Mouse (Mus musculus): ENCODE results near the gene Gm7029. TPM values are rescaled to one million over a fixed set of nuclear protein-coding genes. Genes with fewer than 3 reads are reported as not detected.
"Not testable (repeated sequence)": the region's sequence is repeated elsewhere in the genome, so short reads cannot be mapped to it uniquely, and the experiment has no call there.

Gm7029 gene
- polyA plus RNA-seq, 1 experiment from 2014 or later: not detected

GRCm38 (mm10) chr17:33903911-33904651 is 30.4 kb downstream of the Gm7029 start:
- H3K27me3 ChIP-seq; H3K4me2 ChIP-seq; ATAC-seq (ENCODE audit: insufficient read depth); H3K36me3 ChIP-seq (replicated peaks); H3K9me3 ChIP-seq (replicated peaks); H3K4me3 ChIP-seq (replicated peaks); H3K9ac ChIP-seq: not testable (repeated sequence)
- 58% methylated on average over 6 of the region's 6 CpGs for WGBS (ENCODE audit: insufficient replicate concordance)
- peaks cover 75% of the 10 kb centered on the region for H3K4me1 ChIP-seq (replicated peaks)
- peak overlapping the region; percentile 67; the same call in 1 of the 2 replicates for H3K27ac ChIP-seq (replicated peaks)

GRCm38 (mm10) chr17:33904835-33905234 is 31.2 kb downstream of the Gm7029 start, which contains the start of gene Platr17:
Gene Platr17, plus strand, starts transcription at chr17:33905135.
- not testable (repeated sequence) for H3K4me2 ChIP-seq; H3K27me3 ChIP-seq; H3K4me3 ChIP-seq (replicated peaks); H3K9me3 ChIP-seq (replicated peaks); H3K36me3 ChIP-seq (replicated peaks); ATAC-seq (ENCODE audit: insufficient read depth); H3K9ac ChIP-seq
- peaks cover 72% of the 10 kb centered on the region for H3K4me1 ChIP-seq (replicated peaks)
- WGBS (ENCODE audit: insufficient replicate concordance): 36% methylated on average over 4 of the region's 4 CpGs
- H3K27ac ChIP-seq (replicated peaks): peak within 1 kb of the TSS; percentile 67; the same call in 1 of the 2 replicates

DNA sequence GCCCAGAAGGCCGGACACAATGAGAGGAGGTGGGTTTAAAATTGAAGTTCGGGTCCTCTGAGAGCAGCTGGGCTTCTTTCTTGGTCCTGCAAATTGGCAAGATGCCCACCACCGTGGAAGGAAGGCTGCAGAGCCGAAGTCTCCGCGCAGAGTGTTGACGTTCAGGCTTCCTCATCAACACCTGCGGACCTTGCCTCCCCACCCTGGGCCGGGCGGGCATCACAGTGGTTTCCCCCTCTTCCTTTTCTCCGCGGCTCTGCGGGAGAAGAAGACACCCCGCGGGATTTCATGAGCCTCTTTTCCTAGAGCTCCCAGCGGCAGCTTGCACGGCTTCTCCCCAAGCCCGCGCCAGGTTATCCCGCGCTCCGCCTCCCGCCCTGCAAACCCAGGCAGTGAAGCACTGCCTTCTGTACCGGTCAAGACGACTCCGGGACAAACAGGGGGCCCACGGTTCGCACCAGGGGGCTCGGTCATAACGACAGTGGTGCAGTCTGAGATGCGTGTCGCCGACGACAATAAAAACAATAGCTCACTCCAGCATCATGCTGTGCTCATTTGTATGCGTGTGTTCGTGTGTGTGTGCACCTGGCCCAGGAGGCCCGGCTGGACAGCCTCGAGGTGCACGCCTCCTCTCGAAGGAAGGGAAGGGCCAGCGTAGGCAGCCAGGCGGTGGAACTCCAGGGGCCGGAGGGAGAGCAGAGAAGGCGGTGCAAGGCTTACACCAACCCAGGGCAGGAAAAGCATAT is 34.9 kb downstream of the Gm7029 start:
- Histone ChIP-seq H3K4me3 (replicated peaks) (peak overlapping the region; percentile 85), H3K4me1 (replicated peaks) (peaks cover 62% of the 10 kb centered on the region), H3K9me3 (replicated peaks) (no peaks in the 10 kb centered on the region), H3K27ac (replicated peaks) (peak overlapping the region; percentile 93), H3K36me3 (replicated peaks) (peaks cover 28% of the 10 kb centered on the region), H3K4me2 (peak overlapping the region; percentile 100), H3K27me3 (no peaks in the 10 kb centered on the region), H3K9ac (peak overlapping the region; percentile 89)
- under 1% methylated on average over 43 of the region's 44 CpGs for WGBS (ENCODE audit: insufficient replicate concordance)
- peak; percentile 58 for ATAC-seq (ENCODE audit: insufficient read depth)

DNA sequence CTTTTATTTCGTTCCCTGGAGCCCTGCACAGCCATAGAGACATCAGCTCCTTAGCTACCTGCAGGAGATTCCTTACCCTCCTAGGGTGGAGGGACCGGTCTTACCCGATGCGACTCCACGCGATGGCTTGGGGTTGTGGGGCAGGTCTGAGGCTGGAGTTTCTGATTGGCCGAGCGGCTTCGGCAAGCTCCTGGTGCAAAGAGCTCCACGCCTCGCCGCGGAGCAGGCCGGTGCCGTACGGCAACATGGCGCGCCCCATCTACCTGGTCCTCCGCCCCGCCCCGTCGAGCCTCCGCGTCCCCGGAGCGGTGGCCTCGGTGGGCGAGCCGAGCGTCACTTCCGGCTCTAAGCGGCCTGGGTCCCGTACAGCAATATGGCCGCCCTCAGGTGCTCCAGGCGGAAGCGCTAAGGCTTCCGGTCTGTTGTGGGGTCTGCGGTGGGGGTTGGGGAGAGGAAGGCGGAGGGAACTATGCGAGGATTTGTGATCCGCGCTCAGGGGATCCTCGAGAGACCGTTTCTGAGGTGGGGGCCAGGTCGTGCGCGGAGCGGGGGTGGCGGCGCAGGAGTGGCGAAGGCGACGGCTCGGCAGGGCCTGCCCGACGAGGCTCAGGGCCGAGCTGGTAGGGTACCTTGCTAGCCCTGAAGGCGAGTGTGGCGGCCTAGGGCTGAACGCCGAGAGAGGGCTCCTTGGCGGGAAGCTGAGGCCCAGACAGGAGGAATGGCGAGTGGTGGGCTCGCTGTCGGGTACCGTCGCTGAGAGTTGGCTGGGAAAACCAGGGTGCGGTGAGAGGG is 35.6 kb downstream of the Gm7029 start, which contains the start of gene Daxx:
Gene Daxx, plus strand, starts transcription at position 338 of the 792 bp plus-strand sequence.
- Histone ChIP-seq H3K27me3 (no peaks in the 10 kb centered on the region), H3K4me1 (replicated peaks) (peaks cover 60% of the 10 kb centered on the region), H3K27ac (replicated peaks) (peak within 1 kb of the TSS; percentile 93), H3K4me3 (replicated peaks) (peak within 1 kb of the TSS; percentile 85), H3K9ac (peak within 1 kb of the TSS; percentile 89), H3K36me3 (replicated peaks) (peaks cover 36% of the 10 kb centered on the region), H3K9me3 (replicated peaks) (no peaks in the 10 kb centered on the region), H3K4me2 (peak within 1 kb of the TSS; percentile 100)
- WGBS (ENCODE audit: insufficient replicate concordance): under 1% methylated on average over 68 of the region's 68 CpGs
- peak; percentile 94 for ATAC-seq (ENCODE audit: insufficient read depth)

GRCm38 (mm10) chr17:33909869-33910250 is 36.2 kb downstream of the Gm7029 start:
- WGBS (ENCODE audit: insufficient replicate concordance): under 1% methylated on average over 14 of the region's 14 CpGs
- H3K27me3 ChIP-seq: no peaks in the 10 kb centered on the region
- peaks cover 42% of the 10 kb centered on the region for H3K36me3 ChIP-seq (replicated peaks)
- peaks cover 63% of the 10 kb centered on the region for H3K4me1 ChIP-seq (replicated peaks)
- no peak for ATAC-seq (ENCODE audit: insufficient read depth)
- H3K9me3 ChIP-seq (replicated peaks): no peaks in the 10 kb centered on the region
- H3K9ac ChIP-seq: peak overlapping the region; percentile 89
- H3K4me3 ChIP-seq (replicated peaks): peak overlapping the region; percentile 85
- H3K4me2 ChIP-seq: peak overlapping the region; percentile 100
- peak overlapping the region; percentile 93 for H3K27ac ChIP-seq (replicated peaks)

DNA sequence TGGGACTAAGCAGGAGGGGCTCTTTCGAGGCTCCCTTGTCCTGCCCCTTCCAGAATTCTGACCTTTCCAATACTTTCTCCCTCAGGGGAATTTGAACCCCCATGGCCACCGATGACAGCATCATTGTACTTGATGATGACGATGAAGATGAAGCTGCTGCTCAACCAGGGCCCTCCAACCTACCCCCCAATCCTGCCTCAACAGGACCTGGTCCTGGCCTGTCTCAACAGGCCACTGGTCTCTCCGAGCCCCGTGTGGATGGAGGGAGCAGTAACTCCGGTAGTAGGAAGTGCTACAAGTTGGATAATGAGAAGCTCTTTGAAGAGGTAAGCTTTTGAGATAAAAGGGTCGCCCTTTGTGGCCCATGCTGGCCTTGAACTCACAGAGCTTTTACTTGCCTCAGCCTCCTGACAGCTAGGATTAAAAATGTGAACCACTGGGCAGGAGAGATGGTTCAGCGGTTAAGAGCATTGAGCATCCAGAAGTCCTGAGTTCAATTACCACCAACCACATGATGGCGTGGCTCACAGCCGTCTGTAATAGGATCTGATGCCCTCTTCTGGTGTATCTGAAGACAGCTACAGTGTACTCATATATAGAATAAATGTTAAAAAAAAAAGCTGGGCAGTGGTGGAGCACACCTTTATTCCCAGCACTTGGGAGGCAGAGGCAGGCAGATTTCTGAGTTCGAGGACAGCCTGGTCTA is 36.9 kb downstream of the Gm7029 start:
- no peaks in the 10 kb centered on the region for H3K9me3 ChIP-seq (replicated peaks)
- peaks cover 46% of the 10 kb centered on the region for H3K36me3 ChIP-seq (replicated peaks)
- H3K4me2 ChIP-seq: peak overlapping the region; percentile 100
- peak overlapping the region; percentile 89 for H3K9ac ChIP-seq
- peak overlapping the region; percentile 85 for H3K4me3 ChIP-seq (replicated peaks)
- H3K27me3 ChIP-seq: no peaks in the 10 kb centered on the region
- H3K27ac ChIP-seq (replicated peaks): peak overlapping the region; percentile 93
- peaks cover 68% of the 10 kb centered on the region for H3K4me1 ChIP-seq (replicated peaks)
- ATAC-seq (ENCODE audit: insufficient read depth): no peak
- WGBS (ENCODE audit: insufficient replicate concordance): 36% methylated on average over 11 of the region's 11 CpGs

DNA sequence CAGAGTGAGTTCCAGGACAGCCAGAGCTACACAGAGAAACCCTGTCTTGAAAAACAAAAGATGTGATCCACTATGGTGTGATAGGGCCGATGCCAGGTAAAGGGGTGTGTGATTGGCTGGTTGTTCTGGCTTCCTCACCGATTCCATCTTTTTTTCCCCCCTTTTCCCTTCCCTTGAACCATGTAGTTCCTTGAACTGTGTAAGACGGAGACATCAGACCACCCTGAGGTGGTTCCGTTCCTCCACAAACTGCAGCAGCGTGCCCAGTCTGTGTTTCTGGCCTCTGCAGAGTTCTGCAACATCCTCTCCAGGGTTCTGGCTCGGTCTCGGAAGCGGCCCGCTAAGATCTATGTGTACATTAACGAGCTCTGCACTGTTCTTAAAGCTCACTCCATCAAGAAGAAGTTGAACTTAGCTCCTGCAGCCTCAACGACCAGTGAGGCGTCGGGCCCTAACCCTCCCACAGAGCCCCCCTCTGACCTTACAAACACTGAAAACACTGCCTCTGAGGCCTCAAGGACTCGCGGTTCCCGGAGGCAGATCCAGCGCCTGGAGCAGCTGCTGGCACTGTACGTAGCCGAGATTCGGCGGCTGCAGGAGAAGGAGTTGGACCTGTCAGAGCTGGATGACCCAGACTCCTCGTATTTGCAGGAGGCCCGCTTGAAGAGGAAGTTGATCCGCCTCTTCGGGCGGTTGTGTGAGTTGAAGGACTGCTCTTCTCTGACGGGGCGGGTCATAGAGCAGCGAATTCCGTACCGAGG is 37.6 kb downstream of the Gm7029 start:
- no peak overlapping the region for H3K9ac ChIP-seq
- no peak for ATAC-seq (ENCODE audit: insufficient read depth)
- H3K4me2 ChIP-seq: no peak overlapping the region
- 88% methylated on average over 31 of the region's 31 CpGs for whole genome bisulfite sequencing (ENCODE audit: insufficient replicate concordance)
- peaks cover 46% of the 10 kb centered on the region for H3K36me3 ChIP-seq (replicated peaks)
- H3K27me3 ChIP-seq: no peaks in the 10 kb centered on the region
- H3K27ac ChIP-seq (replicated peaks): no peak overlapping the region
- no peaks in the 10 kb centered on the region for H3K9me3 ChIP-seq (replicated peaks)
- peaks cover 69% of the 10 kb centered on the region for H3K4me1 ChIP-seq (replicated peaks)
- no peak overlapping the region for H3K4me3 ChIP-seq (replicated peaks)

DNA sequence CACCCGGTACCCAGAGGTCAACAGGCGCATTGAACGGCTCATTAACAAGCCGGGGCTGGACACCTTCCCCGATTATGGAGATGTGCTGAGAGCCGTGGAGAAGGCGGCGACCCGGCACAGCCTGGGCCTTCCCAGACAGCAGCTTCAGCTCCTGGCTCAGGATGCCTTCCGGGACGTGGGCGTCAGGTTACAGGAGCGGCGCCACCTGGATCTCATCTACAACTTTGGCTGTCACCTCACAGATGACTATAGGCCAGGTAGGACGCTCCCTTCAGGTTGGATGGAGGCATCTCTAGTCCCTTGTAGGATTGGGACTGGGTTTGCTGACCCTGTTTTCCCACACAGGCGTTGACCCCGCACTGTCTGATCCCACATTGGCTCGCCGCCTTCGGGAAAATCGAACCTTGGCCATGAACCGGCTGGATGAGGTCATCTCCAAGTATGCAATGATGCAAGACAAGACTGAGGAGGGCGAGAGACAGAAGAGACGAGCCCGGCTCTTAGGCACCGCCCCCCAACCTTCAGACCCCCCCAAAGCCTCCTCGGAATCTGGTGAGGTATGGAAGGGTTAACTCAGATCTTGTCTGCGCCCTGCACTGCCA is 38.3 kb downstream of the Gm7029 start:
- H3K27me3 ChIP-seq: no peaks in the 10 kb centered on the region
- WGBS (ENCODE audit: insufficient replicate concordance): 90% methylated on average over 28 of the region's 28 CpGs
- no peak overlapping the region for H3K27ac ChIP-seq (replicated peaks)
- H3K4me1 ChIP-seq (replicated peaks): peaks cover 75% of the 10 kb centered on the region
- no peak overlapping the region for H3K9ac ChIP-seq
- no peak overlapping the region for H3K4me2 ChIP-seq
- ATAC-seq (ENCODE audit: insufficient read depth): no peak
- peaks cover 3% of the 10 kb centered on the region; the same call in 1 of the 2 replicates for H3K9me3 ChIP-seq (replicated peaks)
- peaks cover 49% of the 10 kb centered on the region for H3K36me3 ChIP-seq (replicated peaks)
- no peak overlapping the region for H3K4me3 ChIP-seq (replicated peaks)

DNA sequence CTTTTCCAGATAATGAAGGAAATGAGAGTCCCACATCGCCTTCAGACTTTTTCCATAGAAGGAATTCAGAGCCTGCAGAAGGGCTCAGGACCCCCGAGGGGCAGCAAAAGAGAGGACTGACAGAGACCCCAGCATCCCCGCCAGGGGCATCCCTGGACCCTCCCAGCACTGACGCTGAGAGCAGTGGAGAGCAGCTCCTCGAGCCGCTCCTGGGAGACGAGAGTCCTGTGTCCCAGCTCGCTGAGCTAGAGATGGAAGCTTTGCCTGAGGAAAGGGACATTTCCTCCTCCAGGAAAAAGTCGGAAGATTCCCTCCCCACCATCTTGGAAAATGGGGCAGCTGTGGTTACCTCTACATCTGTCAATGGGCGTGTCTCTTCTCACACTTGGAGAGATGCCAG is 39.6 kb downstream of the Gm7029 start:
- Histone ChIP-seq H3K4me2 (no peak overlapping the region), H3K27me3 (no peaks in the 10 kb centered on the region), H3K4me1 (replicated peaks) (peaks cover 77% of the 10 kb centered on the region), H3K4me3 (replicated peaks) (no peak overlapping the region), H3K9me3 (replicated peaks) (peaks cover 16% of the 10 kb centered on the region), H3K9ac (no peak overlapping the region), H3K36me3 (replicated peaks) (peaks cover 63% of the 10 kb centered on the region), H3K27ac (replicated peaks) (no peak overlapping the region)
- 85% methylated on average over 10 of the region's 10 CpGs for WGBS (ENCODE audit: insufficient replicate concordance)
- ATAC-seq (ENCODE audit: insufficient read depth): no peak
